Mouse (Mus musculus): ENCODE measurements around the gene Rnf32.
A peak's percentile ranks its signal among the peaks of the same experiment; 100 is the strongest.

Rnf32 gene

DNA sequence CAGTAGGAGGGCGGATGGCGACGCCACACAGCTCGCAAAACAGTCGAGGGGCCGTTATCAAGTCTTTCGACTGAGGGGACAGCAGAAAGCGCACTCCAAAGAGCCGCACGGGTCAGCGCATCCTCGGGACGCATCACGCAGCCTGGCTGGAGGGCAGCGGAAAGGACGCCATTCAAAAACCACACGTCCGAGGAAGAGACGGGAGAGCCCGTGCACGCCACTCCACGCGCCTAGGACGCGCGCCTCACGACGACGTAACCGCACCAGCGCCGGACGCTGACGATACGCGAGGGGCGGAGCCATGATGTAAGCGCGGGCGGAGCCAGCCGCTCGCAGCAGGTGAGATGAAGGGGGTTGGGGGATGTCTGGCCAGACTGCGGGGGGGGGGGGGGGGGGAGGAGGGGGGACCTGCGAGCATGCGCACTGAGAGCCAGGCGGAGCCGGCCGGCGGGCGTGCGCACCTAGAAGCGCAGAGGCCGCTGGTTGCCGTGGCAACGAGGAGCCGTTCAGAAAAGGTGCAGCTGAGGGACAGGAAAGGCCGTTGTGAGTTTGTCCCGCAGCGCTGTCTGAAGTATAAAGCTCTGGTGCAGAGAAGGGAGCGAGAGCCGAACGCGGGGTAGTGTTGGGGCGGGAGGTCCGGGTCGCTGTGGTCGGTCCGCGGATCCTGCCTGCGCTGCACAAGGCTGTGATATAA is at the start of gene Rnf32:
TSS of gene Rnf32 (plus strand) at position 423 of the 694 bp plus-strand sequence.
- peak; percentile 64 to 76 for DNase-seq

DNA sequence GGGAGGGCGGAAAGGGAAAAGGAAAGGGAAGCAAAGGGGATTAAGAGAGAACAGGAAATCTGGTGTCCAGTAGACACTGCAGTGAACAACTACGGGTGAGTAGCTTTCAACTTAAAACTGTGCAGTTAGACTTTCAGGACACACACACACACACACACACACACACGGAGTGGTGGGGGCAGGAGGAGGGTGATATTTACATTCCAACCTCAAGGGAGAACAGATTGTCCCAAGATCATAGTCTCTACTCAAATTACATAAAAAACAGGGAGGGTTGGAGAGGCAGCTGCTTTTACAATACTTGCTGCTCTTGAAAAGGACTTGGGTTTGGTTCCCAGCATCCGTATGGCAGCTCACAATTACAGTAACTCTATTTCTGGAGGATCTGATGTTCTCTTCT is 45.6 kb upstream of the Rnf32 start:
- no peak for DNase-seq

DNA sequence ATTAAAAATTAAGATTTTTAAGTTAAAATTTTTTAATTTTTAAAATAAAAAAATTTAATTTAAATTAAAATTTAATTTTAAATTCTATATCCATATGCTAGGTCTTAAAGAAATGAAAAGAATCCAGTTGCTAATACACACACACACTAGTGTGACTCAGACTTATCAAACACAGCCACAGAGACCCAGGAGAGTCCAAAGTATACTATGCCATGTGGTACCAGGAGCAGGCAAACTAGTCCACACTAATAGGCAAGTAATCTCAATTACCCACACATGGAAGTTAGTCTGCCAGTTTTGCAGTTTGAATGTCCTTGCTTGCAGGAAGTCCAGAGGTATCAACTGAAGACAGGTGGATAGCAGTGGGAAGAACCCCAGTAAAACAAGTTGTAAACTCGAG is 35.9 kb upstream of the Rnf32 start:
- no peak for DNase-seq

DNA sequence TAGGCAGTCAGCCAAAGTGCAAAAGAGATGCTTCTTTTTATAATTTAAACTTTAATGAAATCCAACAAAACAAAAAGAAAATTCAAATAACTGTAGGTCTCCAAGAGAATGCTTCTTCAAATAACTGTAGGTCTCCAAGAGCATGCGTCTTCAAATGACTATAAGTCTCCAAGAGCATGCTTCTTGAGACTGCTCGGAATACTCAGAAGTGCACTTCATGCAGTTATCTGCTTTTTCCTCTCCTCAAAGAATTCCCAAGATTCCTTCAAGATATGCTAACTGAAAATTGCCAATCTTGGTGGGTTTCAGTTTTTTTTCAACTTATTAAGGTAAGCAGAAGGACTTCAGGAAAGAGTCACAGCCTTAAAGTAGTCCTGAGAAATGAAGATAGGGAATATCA is 28.8 kb upstream of the Rnf32 start:
- DNase-seq: no peak

DNA sequence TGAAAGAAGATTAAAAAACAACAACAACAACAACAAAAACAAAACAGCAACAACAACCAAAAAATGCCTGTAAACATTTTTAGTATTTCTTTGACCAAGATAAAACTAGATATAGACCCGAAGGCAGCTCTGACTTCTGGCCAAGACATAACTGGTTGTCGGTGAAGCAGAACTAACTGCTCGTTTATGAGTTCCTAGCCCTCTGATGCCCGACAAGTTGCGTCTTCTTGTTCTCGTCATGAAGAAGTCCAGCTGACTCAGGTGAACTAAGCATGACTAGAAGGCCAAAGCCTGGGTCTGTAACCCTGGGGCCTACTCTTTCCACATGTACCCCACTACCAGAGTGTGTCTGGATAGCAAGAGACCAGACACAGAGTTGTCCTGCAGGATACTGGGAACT is 25.6 kb upstream of the Rnf32 start:
- DNase-seq: no peak

DNA sequence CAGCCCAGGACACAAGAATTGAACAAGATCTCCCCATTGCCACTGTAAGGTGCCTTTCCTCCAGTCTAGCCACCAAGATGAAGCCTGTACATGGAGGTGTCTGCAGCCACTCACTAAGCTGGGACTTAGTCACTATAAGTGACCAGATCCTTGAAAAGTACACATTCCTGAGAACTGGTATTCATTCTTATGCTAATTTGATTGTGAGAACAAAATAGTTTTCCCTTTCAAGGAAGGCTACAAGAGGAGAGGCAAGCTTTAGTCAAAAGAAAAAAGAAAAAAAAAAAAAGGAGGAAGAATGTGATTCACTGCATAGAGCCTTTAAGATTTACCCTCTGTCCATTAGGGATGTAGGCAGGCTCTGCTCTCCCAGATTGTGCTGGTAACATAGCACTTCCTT is 24.6 kb upstream of the Rnf32 start:
- DNase-seq: no peak

DNA sequence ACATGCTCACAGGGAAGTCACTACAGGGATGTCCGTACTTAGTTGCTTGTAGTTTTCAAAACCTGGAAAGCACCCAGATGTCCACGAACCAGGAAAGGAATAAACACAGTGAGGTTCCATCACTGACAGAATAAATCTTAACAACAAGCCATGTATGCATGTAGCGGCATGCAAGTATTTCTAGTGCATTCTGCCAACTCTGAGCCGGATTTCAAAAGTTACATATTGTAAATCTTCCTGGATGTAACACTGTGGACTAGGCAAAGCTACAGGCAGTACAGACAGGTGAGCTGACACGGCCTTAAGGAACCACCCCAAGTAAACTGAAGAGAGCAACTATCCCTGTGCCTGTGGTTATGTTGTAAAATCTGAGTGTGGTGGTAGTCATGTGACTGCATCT is 9.0 kb upstream of the Rnf32 start:
- no peak for DNase-seq

DNA sequence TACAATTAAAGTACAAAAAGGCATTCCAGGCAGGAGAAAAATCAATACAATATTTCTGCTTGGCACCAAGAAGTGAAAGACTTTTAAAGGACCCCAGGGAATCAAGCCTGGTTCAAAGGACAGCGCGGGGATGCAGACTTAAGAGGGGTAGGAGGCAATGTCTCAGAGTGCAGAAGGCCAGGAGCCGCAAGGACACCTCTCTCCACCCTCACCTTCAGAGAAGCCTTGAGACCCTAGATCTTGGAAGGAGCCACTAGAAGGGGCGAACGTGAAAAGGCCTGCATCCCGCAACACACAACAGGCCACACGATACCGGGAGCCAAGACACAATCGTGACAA is 592 bp upstream of the Rnf32 start:
- no peak for DNase-seq

DNA sequence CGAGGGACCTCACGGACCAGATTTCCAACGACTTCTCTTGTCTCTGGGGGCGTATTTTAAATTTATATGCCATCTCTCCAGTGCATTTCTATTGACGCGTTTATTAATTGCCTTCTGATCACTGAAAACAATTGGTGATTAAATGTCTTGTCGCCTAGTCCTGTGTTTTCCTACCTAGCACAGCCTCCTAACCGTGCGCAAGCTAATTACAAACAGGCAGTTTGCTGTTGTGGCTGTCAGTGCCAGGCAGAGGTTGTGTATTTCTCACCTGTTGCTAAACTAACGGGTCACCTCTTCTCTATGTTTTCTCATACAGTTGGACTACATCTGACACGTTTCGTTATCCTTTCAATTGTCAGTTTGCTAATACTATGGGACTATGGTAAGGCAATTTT is 469 bp downstream of the Rnf32 start:
- DNase-seq: no peak

DNA sequence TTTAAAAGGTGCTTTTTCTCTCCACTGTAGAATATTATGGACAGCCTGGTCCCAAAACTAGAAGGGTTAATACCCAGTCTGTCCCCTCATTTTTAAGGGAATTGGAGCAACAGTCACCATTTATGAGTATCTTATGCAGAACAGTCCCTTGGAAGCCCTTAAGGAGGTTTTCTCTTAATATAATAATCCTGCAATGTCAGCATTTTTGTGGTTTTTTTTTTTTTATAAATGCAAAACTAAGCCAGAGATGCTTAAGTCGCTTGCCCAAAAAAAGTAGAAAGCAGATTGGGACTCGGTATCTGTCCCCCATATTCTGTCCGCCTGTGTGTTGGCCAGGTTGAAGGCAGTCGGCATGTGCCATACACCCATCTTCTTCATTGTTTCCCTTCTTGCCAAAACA is 1.4 kb downstream of the Rnf32 start:
- DNase-seq: no peak

DNA sequence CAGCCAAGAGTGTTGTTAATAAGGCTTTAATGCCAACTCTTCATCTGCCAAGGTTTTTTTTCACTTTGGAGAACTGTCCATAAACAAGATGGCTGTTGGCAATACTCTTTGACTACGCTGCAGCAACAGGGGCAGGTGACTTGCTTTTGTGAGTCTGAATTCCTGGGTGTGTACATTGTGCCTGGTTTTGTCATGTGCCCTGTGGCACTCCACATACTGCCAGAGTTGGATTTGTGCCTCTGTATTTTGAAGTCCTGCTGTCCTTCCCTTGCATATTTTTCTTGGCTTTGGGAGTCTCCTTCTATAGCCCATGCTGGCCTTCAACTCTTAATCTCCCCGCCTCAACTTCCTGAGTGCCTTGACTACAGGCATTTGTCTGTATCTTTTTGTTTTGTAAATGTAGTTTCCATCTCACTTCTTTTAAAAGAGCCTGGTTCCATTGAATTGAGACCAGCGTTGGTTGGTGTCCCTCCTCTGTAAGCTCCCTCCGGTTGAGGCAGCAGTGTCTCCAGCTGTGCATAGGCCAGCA is 3.2 kb downstream of the Rnf32 start:
- DNase-seq: no peak

DNA sequence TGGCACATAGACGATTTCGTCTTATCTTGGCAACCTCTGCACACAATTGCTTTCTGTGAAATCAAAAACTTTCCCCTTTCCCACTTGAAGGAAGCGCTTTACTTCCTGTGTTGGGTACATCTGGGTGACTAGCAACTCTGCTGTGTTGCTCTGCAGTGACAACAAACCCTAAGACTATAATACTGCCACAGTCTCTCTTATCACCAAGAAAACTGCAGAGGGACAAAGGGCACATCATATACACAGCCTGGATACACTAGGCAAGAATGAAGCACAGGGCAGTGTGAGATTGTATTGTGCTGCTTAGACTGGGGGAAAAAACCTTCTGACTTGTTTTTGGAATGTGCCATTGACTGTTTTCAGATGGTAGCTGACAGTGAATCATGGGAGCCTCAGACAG is 4.1 kb downstream of the Rnf32 start:
- DNase-seq: no peak

DNA sequence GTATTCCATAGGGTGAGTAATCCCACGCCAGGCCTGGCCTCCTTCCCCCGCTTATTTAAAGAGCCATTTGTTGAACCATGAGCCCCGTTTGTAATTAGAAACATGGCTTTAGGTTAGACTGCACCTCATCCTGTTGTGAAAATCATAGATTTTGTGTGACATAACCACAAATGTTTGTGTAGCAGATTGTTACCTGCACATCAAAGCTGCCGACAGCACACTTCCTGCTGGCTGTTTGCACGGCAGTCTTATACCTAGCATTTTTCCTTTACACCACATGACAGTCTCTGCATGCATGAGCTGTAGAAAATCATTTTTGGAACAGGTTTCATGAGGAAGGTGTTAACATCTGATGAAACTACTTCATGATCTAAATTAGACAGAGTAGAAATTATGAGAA is 9.9 kb downstream of the Rnf32 start:
- peak in 1 of 2 experiments; percentile 6 for DNase-seq

DNA sequence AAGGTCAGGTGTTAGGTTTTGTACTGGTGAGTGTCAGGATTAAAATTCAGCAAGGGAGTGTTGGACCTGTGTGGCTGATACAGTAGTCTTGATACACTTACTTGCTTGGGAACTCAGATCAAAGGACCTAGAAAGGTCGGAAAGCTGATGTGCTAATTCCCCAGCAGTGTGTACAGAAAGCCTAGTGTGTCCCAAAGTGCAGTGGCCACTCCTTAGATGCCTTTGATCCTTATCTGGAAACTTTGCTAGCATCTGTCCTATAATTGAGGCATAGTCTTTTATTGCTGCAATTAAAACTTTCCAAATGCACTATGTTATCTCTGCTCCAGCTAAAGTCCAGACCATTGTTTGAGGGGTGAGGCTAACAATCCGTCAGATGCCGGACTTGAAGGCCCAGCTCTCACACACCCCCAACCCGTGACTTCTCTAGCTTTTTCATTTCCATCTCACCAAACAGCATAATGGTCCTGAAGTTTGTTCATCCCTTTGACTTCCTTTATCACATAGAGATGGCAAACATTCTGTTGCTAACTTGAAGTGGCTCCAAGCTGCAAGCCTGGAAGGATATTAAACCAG is 16.3 kb downstream of the Rnf32 start:
- DNase-seq: no peak

DNA sequence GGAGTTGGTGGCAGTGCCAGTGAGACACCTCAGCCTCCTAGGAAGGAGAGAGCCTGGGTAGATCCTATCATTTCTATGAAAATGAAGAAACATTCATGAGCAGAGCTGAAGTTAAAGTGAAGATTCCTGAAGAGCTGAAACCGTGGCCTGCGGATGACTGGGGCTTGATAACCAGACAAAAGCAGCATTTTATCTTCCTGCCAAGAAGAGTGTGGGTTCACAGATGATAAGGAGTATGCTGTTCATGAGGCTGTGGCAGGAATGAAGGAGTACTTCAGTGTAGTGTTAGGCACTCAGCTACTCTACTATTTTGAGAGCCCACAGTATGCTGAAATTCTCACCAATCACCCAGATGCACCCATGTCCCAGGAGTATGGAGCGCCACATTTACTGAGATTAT is 22.2 kb downstream of the Rnf32 start:
- no peak for DNase-seq

DNA sequence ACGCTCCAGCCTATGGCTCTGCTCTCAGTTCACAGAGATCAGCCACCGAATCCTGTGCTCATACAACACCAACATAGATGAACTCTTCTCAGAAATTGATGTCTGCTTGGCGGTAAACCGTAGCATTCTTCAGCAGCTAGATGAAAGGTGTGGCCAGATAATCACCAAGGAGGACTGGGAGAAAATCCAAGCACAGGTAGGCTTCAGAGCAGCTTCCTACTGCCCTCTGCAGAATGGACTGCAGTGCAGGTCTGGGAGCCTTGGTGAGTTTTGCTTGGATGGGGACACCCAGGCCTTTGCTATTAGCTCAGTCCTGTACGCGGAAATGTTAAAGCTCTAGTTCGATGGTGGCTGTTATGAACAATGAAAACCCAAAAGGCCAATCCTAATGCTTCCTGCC is 28.3 kb downstream of the Rnf32 start:
- no peak for DNase-seq

DNA sequence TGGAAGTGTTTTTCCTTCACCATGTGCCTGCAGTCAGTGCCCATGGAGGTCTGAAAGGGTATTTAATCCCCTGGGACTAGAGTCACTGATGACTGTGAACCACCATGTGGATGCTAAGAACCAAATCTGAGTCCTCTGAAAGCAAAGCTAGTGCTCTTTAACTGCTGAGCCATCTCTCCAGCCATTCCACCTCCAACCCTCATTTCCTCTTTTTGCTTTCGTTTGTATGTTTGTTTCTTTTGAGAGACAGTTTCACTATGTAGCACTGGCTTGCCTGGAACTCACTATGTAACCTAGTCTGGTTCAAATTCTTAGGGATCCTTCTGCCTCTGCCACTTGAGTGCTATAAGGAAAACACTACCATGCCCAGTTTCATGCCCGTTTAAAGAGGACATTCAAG is 34.7 kb downstream of the Rnf32 start:
- no peak for DNase-seq

DNA sequence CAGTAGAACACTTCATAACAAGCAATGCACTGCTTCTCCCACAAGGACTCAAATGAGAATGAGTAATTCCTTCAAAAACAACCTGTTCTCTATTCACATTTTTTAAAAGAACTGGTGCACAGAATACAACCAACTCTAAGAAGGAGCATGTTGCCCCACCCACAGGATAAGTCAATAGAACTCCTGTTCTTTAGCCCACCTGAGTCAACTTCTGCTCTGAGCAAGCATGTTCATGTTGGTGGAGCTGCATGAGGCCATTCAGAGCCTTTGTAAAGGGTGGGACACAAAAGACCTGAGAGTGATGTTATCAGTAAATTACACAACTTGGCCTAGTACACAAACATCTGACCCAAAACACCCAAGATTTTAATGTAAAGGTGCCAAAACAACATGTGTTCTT is 42.6 kb downstream of the Rnf32 start:
- DNase-seq: no peak

DNA sequence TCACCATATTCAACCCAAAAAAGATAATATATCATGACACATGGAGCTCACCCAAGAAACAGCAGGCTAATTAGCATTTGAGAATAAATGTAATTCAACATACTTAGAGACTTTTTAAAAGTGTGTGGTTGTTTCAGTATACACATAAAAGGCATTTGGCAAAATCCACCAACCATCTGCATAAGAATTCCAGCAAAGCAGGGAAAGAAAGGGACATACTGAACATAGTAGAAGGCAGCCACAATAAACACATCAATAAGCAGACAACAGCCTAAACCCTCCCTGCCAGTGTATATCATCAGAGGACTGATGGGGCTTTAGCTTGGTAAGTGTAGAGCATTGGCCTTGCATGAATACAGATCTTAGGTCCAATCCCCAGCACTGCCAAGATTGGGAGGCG is 49.0 kb downstream of the Rnf32 start:
- DNase-seq: no peak

DNA sequence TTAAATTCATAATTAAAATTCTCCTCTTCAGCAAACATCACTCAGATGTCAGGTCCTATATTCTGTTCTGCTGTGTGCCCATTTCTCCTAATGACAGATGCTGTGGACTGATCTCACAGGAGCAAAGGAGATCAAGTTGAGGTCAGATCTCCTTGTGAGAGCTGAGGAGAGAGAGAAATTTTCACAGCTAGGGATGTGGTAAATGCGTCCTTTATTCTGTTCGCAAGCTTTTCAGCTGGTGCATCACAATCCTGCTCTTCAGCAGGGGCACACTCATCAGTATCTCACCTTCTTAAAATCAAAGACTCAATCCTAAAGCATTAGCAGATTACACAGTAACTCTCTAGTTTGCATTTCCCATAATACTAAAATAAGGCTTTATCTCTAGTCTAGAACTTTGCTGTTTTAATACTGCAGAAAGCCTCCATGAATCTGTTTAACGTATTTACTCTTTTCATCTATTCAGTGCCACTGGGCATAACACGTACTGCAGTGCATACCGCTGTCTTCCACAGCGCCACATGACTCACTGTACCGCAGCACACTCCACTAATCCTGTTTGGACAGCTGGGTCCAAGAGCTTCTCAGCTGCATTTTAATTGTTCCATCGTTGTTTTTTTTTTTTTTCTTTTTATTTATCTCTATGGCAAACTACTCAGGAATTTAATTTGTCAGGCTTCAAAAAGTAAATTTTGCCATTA is 55.2 kb downstream of the Rnf32 start:
- DNase-seq: no peak

DNA sequence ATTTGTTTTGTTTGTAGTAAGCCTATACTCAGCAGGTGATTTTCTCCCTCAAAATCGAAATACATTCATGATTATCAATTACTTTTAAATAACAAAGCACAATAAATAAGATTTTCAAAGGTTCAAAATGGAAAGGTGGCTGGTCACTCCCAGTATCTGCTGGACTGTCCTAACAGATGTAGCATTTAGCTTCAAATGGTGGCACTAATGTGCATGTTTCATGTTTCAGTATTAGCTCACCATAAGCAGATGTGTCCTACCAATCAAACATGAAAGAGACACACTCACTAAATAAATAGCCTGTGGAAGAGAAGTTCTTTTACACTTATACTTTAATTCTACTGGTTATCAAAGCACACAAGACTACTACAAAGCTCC is 55.7 kb downstream of the Rnf32 start:
- no peak for DNase-seq

DNA sequence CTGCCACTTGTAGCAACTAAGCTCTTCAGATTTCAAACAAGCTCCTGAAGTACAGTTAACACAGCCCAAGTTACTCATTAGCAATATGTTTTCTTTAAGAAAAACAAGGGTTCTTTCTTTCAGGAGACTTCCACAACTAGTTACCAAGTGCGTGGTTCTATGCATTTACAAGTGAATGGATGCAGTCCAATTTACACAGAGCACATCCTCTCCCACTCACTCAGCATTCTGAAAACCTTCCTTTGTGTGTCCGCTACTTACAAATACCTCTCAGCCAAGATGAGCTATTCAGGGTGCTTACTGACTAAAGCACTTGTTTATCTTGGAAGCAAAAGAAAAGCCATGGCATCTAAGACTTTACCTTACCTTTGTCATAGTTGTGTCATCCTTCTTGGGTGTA is 58.1 kb downstream of the Rnf32 start:
- no peak for DNase-seq

DNA sequence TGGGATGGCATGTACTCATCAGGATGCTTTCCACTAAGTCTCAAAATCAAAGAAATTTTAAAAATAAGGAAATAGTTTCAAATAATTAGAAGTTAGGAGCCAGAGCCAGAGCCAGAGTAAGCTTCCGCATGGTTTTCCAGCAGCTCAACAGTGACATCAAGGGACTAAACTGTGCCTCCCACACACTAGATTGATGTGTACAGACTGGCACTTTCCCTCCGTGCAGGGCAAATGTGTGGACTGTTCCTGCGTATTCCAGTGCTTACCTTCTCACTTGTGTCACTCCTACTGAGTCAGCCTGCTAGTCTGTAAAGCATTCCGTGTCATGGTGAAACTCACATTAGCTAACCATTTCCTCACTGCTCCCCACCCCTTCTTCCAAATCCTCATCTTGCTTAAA is 75.1 kb downstream of the Rnf32 start:
- no peak for DNase-seq

DNA sequence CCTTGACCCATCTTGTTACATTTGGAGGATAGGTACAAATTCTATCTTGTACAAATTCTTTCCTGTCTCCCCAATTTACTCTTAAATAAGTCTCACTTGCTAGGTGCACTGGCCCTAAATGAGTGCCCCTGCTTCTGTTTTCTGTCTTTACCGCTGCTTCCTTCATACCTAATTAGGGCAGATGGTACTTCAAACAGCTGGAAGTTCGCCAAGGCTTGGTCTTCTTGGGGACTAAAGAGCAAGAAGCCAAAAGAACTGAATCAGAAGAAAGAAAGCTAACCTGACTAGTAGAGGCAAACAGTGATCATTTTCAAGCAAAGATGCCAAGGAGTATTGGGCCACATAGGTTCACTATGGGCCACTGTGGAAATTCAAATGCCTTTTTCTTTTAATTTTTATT is 77.6 kb downstream of the Rnf32 start:
- no peak for DNase-seq

DNA sequence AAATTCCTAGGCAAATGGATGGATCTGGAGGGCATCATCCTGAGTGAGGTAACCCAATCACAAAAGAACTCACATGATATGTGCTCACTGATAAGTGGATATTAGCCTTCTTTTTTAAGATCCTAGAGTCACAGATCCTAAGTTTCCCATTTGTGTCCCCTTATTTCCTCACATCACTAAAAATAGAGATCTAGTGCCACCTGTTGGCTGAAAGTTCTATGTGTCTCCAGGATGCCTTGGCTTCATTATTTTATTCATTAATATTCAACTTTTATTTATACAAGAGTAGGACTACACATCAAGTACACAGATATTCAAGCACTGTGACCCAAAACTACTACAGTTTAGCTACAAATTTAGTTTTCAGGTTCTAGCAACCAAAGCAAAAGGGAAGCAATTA is 79.0 kb downstream of the Rnf32 start:
- no peak for DNase-seq
